Mouse (Mus musculus) kidney, adult 2 months (tissue): ENCODE measurements around the gene Rnf145. TPM values are rescaled to one million over a fixed set of nuclear protein-coding genes. Genes with fewer than 3 reads are reported as not detected.

ENCODE experiments used
- DNase-seq: peaks from one replicate; pipeline ENCODE4 v3.0.0; 2021
- H3K27ac ChIP-seq: fragments of 200-500 bp; 2 replicates; pipeline ENCODE4 v1.5.1; 2012; ENCODE audit warnings: low read depth, low read length, control low read depth, inconsistent platforms; ENCODE audit not compliant: insufficient read depth
- H3K27me3 ChIP-seq: fragments of 200-500 bp; replicated peaks from 2 replicates; pipeline ENCODE4 v1.6.1; 2012; ENCODE audit warnings: mild to moderate bottlenecking, moderate library complexity, low read length, inconsistent platforms; ENCODE audit not compliant: control insufficient read depth, insufficient read depth
- H3K36me3 ChIP-seq: fragments of 200-500 bp; 2 replicates; pipeline ENCODE4 v1.6.1; 2012; ENCODE audit warnings: mild to moderate bottlenecking, moderate library complexity, low read length, inconsistent platforms; ENCODE audit not compliant: control insufficient read depth, insufficient read depth
- H3K4me1 ChIP-seq: fragments of 200-500 bp; 2 replicates; pipeline ENCODE4 v1.6.1; 2011; ENCODE audit warnings: low read length; ENCODE audit not compliant: control insufficient read depth, insufficient read depth
- H3K4me3 ChIP-seq: fragments of 200-500 bp; 2 replicates; pipeline ENCODE4 v1.5.1; 2011; ENCODE audit warnings: mild to moderate bottlenecking, low read depth, low read length, control low read depth; ENCODE audit not compliant: insufficient read depth
- CTCF ChIP-seq: fragments of 200-500 bp; conservative IDR thresholded peaks from 2 replicates; pipeline ENCODE4 v1.5.1; 2011; ENCODE audit warnings: low read depth, mild to moderate bottlenecking, control low read depth, low read length, moderate library complexity, mixed read lengths; ENCODE audit not compliant: insufficient read depth, insufficient read length
- POLR2A ChIP-seq: fragments of 200-500 bp; IDR thresholded peaks from one replicate; pipeline ENCODE4 v1.6.1; 2011; ENCODE audit warnings: low read depth, low read length, control low read depth
- WGBS: fragments of 180-500 bp; shearing (Covaris S2); methylation state at CpG from one replicate; pipeline ENCODE4 v1.1.7; 2018; 5-methylcytosine and 5-hydroxymethylcytosine counted together
- polyA plus RNA-seq: library from polyadenylated mRNA; depleted of rRNA; stranded (reverse); fragments of >200 nt; gene quantifications from 2 replicates; pipeline ENCODE4 v1.2.3, GENCODE M21; 2012

Gene Rnf145
- polyA plus RNA-seq, 1 experiment, result 62.1 TPM

GRCm38 (mm10) chr11:44530382-44530781 lies 11.6 kb downstream of the Rnf145 start:
- WGBS, result 61% methylated on average over 8 of the region's 8 CpGs
- H3K36me3 ChIP-seq, result peaks cover 1% of the 10 kb centered on the region
- DNase-seq, result peak; percentile 24
- H3K27me3 ChIP-seq, result no peaks in the 10 kb centered on the region
- no peak for TF ChIP-seq CTCF
- TF ChIP-seq POLR2A, result no peak
- no peaks in the 10 kb centered on the region for H3K4me1 ChIP-seq
- H3K4me3 ChIP-seq, result no peak overlapping the region
- no peak overlapping the region for H3K27ac ChIP-seq

DNA sequence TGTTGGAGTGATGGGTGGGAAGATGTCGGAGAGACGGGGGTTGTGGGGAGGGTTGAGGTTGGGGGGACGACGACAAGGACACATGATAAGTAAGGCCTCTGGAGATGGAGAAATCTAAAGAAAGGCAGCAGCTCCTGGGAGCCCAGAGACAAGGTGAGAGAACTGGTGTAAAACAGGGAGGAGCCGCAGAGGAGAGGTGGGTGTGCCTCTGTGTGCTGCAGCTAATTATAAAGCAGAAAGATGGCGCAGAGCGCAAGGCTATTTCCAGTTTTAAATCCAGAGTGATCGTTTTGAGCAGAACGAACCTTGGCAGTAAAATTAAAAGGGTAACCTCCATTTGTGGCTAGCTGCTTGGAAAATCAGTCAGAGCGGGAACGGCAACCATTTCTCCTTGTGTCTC lies 12.1 kb downstream of the Rnf145 start:
- DNase-seq, result no peak
- Histone ChIP-seq H3K27me3 (no peaks in the 10 kb centered on the region), H3K4me1 (no peaks in the 10 kb centered on the region), H3K4me3 (no peak overlapping the region), H3K27ac (no peak overlapping the region), H3K36me3 (no peaks in the 10 kb centered on the region; the same call in 1 of the 2 replicates)
- 84% methylated on average over 11 of the region's 11 CpGs for WGBS
- TF ChIP-seq POLR2A (no peak), CTCF (no peak)

- 70% methylated on average over 4 of the region's 4 CpGs for WGBS
- Histone ChIP-seq H3K4me3 (no peak overlapping the region), H3K27ac (no peak overlapping the region), H3K4me1 (no peaks in the 10 kb centered on the region), H3K36me3 (no peaks in the 10 kb centered on the region; the same call in 1 of the 2 replicates), H3K27me3 (no peaks in the 10 kb centered on the region)
- TF ChIP-seq CTCF (no peak), POLR2A (no peak)
- DNase-seq, result no peak
Measured at GRCm38 (mm10) chr11:44531617-44532016, 12.9 kb downstream of the Rnf145 start.

- H3K36me3 ChIP-seq, result no peaks in the 10 kb centered on the region
- 77% methylated on average over 17 of the region's 17 CpGs for WGBS
Measured at GRCm38 (mm10) chr11:44532846-44533781, 14.3 kb downstream of the Rnf145 start.

DNA sequence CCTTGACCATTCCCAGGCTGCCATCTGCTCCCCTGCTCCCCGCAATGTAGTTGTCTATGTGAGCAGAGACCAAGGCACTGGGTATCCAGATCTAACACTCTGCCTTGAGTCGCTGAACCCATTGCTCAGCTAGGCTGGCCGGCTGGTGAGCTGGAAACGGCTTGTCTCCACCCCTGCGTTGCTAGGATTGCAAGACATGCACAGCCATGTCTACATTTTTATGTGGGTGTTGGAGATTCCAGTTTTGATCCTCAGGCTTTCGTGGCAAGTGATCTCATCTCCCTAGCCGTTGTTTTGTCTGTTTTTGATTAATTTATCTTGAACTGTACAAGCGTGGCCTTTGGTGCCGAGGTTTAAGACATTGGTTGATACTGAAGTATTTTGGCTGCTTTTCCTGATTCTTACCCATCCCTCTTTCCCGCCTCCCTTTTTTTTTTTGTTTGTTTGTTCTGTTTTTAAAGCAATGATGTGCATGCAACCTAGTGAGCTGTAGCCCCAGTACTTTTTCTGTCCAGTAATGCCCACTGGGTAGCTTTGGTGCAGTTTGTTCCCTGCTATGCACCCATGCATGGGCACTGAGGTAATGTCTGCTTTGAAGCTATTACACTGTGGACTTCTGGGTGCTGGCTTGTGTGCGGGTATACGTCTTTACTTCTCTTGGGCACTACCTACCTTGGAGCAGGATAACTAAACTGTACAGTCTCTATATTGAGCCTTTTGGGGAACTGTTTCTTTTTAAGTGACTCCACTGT lies 16.4 kb downstream of the Rnf145 start:
- Histone ChIP-seq H3K4me1 (no peaks in the 10 kb centered on the region), H3K36me3 (no peaks in the 10 kb centered on the region)
- WGBS, result 71% methylated on average over 12 of the region's 12 CpGs

More at GRCm38 (mm10) chr11:44532846-44533781, 14.3 kb downstream of the Rnf145 start:
- Histone ChIP-seq H3K27ac (no peak overlapping the region), H3K4me3 (no peak overlapping the region), H3K27me3 (no peaks in the 10 kb centered on the region), H3K4me1 (no peaks in the 10 kb centered on the region)
- no peak for TF ChIP-seq POLR2A
- TF ChIP-seq CTCF, result no peak
- no peak for DNase-seq

GRCm38 (mm10) chr11:44537403-44537802 lies 18.6 kb downstream of the Rnf145 start:
- DNase-seq, result no peak
- WGBS, result 90% methylated on average over 7 of the region's 7 CpGs
- Histone ChIP-seq H3K27me3 (no peaks in the 10 kb centered on the region), H3K36me3 (no peaks in the 10 kb centered on the region), H3K4me3 (no peak overlapping the region), H3K4me1 (no peaks in the 10 kb centered on the region), H3K27ac (no peak overlapping the region)
- TF ChIP-seq CTCF (no peak), POLR2A (no peak)

More for the DNA sequence above, 16.4 kb downstream of the Rnf145 start:
- TF ChIP-seq CTCF (no peak), POLR2A (no peak)
- Histone ChIP-seq H3K27ac (no peak overlapping the region), H3K4me3 (no peak overlapping the region), H3K27me3 (no peaks in the 10 kb centered on the region)
- no peak for DNase-seq

- WGBS, result 74% methylated on average over 3 of the region's 3 CpGs
Measured at GRCm38 (mm10) chr11:44538101-44538500, 19.3 kb downstream of the Rnf145 start.

More at GRCm38 (mm10) chr11:44538101-44538500, 19.3 kb downstream of the Rnf145 start:
- H3K4me3 ChIP-seq, result no peak overlapping the region
- no peak for DNase-seq
- H3K27ac ChIP-seq, result no peak overlapping the region
- H3K36me3 ChIP-seq, result no peaks in the 10 kb centered on the region
- H3K27me3 ChIP-seq, result no peaks in the 10 kb centered on the region
- no peak for TF ChIP-seq CTCF
- TF ChIP-seq POLR2A, result no peak
- H3K4me1 ChIP-seq, result no peaks in the 10 kb centered on the region
